Mouse (Mus musculus) neural tube, embryonic 14.5 days (tissue): ENCODE results near the gene Atp6v0e. TPM values are rescaled to one million over a fixed set of nuclear protein-coding genes. Genes with fewer than 3 reads are reported as not detected.

Source experiments
- ATAC-seq: fragments of 200-750 bp; cut with Nextera tagmentation; 2 replicates; pipeline ENCODE4 v1.8.0; 2017; ENCODE audit warnings: low read depth, mild to moderate bottlenecking, moderate TSS enrichment, moderate library complexity
- H3K27ac ChIP-seq: fragments of 300-500 bp; sonication (generic); 2 replicates; pipeline ENCODE4 v1.5.1; 2014; ENCODE audit warnings: low read depth, mild to moderate bottlenecking, control low read depth, low read length, moderate library complexity, mixed read lengths
- H3K27me3 ChIP-seq: fragments of 300-500 bp; sonication (generic); 2 replicates; pipeline ENCODE4 v1.6.1; 2014; ENCODE audit warnings: low read length; ENCODE audit not compliant: control insufficient read depth, insufficient read depth
- H3K36me3 ChIP-seq: fragments of 300-500 bp; sonication (generic); 2 replicates; pipeline ENCODE4 v1.6.1; 2014; ENCODE audit warnings: low read length, mixed read lengths; ENCODE audit not compliant: control insufficient read depth, insufficient read depth
- H3K4me1 ChIP-seq: fragments of 300-500 bp; sonication (generic); 2 replicates; pipeline ENCODE4 v1.6.1; 2014; ENCODE audit warnings: low read length; ENCODE audit not compliant: control insufficient read depth, insufficient read depth
- H3K4me2 ChIP-seq: fragments of 300-500 bp; sonication (generic); 2 replicates; pipeline ENCODE4 v1.6.1; 2014; ENCODE audit warnings: mild to moderate bottlenecking, low read depth, low read length, control low read depth
- H3K4me3 ChIP-seq: fragments of 300-500 bp; sonication (generic); 2 replicates; pipeline ENCODE4 v1.5.1; 2014; ENCODE audit warnings: low read depth, low read length, control low read depth, mixed read lengths
- H3K9ac ChIP-seq: fragments of 300-500 bp; sonication (generic); replicated peaks from 2 replicates; pipeline ENCODE4 v1.6.1; 2014; ENCODE audit warnings: low read depth, mild to moderate bottlenecking, control low read depth, low read length, mixed read lengths
- H3K9me3 ChIP-seq: fragments of 300-500 bp; sonication (generic); 2 replicates; pipeline ENCODE4 v1.6.1; 2016; ENCODE audit warnings: low read length; ENCODE audit not compliant: control insufficient read depth
- WGBS: fragments of 180-500 bp; shearing (Covaris S2); extraction: QIAGEN DNeasy Blood & Tissue Kit; methylation state at CpG from one replicate; pipeline ENCODE4 v1.1.7; 2014; 5-methylcytosine and 5-hydroxymethylcytosine counted together
- polyA plus RNA-seq: library from polyadenylated mRNA; unstranded; fragments of >200 nt; fragmentation: Nextera tagmentation; extraction: Ambion mirVana; gene quantifications from 2 replicates; pipeline ENCODE4 v1.2.1, GENCODE M21; 2014

Gene Atp6v0e
- polyA plus RNA-seq = 76.5 and 85.8 TPM in 2 replicates

DNA sequence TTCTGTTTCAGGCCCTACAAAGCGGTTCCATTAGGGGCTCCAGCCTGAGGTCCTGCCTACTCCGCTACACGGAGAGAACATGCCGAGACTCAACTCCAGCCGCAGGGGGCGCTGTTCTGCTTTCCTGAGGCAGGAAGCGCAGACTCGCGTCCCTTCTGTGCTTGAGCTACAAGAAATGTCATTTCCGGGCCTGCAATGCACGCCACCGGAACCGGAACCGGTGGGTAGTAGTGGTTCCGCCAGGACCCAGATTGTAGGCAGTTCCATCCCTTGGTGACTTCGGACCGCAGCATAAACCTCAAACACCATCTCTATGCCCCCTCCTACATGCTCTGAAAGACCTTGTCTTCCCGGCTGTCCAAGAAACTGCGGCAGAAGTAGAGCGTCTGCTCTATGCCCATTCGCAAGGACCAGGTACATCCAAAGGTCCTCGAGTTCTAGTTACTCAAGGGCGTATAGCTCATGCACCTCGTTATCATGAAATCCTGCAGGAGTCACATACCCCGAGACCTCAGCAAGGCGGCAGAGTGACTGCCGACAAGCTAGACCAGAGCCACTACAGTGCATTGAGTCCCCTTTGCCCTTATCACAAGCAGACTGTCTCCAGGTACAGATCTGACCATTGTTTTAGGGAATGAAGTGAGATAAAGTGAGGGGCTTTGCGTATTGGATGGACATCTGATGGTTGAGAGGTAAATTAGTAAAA is at the start of gene Atp6v0e:
TSS of gene Atp6v0e (plus strand) at position 254 of the 706 bp plus-strand sequence.
- peak within 1 kb of the TSS; percentile 98 for H3K4me2 ChIP-seq
- no peaks in the 10 kb centered on the region for H3K27me3 ChIP-seq
- H3K9me3 ChIP-seq = no peaks in the 10 kb centered on the region
- WGBS = 2% methylated on average over 28 of the region's 28 CpGs
- peak; percentile 92 for ATAC-seq
- peak within 1 kb of the TSS; percentile 63 for H3K4me3 ChIP-seq
- H3K9ac ChIP-seq = peak within 1 kb of the TSS; percentile 62
- H3K36me3 ChIP-seq = no peaks in the 10 kb centered on the region
- peak within 1 kb of the TSS; percentile 58; the same call in 1 of the 2 replicates for H3K27ac ChIP-seq
- H3K4me1 ChIP-seq = peaks cover 9% of the 10 kb centered on the region

DNA sequence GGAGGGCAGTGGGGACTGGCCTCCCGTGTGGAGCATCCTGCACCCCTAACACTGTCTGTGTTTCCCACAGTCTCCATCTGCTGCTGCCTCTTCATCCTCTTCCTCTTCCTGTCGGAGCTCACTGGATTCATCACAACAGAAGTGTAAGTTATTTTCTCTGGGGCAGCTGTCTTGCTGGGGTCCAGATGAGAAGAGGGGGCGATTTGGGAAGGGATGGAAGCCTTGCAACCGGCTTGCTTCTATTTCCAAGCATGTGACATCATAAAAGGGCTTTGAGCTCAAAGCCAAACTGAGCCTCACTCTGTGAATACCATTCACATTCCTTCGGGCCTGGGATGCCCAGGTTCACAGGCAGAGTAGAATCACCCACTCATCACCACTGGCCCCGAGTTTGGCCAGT is 48.7 kb upstream of the Atp6v0e start:
- Histone ChIP-seq H3K4me3 (no peak overlapping the region), H3K36me3 (peaks cover 20% of the 10 kb centered on the region), H3K4me1 (no peaks in the 10 kb centered on the region), H3K9me3 (no peaks in the 10 kb centered on the region), H3K4me2 (no peak overlapping the region), H3K9ac (no peak overlapping the region), H3K27me3 (no peaks in the 10 kb centered on the region), H3K27ac (no peak overlapping the region)
- WGBS = 68% methylated on average over 6 of the region's 6 CpGs
- ATAC-seq = no peak

DNA sequence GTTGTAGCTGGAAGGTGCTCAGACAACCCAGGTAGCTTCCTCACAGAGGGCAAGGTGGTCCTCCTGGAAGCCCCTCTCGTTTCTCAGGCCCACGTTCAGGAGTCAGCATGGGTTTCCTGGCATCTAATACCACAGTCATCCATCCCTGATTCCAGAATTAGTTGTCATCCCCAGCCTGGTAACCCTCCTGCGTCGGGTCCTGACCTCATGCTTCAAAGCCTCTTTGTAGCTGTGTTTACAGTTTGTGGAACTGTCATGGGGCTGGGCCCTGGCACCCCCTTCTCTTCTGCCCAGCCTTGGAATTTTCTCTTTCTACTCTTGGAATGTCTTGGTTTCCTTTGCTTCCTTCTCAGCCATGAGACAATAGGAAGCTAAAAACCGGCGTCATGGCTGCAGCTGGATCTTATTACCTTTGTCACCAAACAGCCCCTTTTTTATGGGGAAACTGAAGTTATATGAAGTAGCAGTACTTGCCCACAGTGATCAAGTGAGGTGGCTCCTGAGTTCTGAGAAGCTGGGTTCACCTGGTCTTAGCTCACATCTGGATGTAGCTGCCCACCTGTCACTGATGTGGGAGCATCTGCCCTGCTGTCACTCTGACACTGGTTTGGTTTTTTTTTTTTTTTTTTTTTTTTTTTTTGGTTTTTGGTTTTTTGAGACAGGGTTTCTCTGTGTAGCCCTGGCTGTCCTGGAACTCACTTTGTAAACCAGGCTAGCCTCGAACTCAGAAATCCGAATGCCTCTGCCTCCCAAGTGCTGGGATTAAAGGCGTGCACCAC is 48.1 kb upstream of the Atp6v0e start:
- Histone ChIP-seq H3K9me3 (no peaks in the 10 kb centered on the region), H3K4me3 (no peak overlapping the region), H3K27me3 (no peaks in the 10 kb centered on the region), H3K4me1 (no peaks in the 10 kb centered on the region), H3K9ac (no peak overlapping the region), H3K36me3 (peaks cover 17% of the 10 kb centered on the region), H3K27ac (no peak overlapping the region), H3K4me2 (no peak overlapping the region)
- WGBS = 86% methylated on average over 9 of the region's 9 CpGs
- ATAC-seq = no peak

DNA sequence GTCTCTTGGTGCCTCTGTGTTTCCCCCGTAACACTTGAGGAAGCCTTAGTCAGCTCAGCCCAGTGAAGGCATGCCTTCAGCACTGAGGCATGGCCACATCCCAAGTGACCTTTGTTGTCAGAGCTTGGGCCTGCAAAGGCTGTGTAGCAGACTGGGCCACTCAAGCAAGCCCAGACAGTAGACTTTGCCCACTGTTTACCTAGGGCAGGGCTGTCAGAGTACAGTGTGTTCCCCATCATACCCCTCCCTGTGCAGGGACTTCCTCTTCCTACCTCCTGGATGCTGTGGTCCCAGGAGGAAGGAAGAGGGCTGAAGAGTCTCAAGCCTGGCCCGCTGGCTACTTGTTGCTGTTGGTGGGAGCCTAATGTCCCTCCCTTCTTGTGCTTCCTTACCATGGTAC is 46.3 kb upstream of the Atp6v0e start:
- H3K27me3 ChIP-seq = no peaks in the 10 kb centered on the region
- no peaks in the 10 kb centered on the region for H3K9me3 ChIP-seq
- H3K36me3 ChIP-seq = peaks cover 20% of the 10 kb centered on the region; the same call in 1 of the 2 replicates
- no peak for ATAC-seq
- no peak overlapping the region for H3K4me2 ChIP-seq
- no peak overlapping the region for H3K27ac ChIP-seq
- no peaks in the 10 kb centered on the region for H3K4me1 ChIP-seq
- H3K4me3 ChIP-seq = no peak overlapping the region
- 87% methylated on average over 2 of the region's 2 CpGs for WGBS
- H3K9ac ChIP-seq = no peak overlapping the region

DNA sequence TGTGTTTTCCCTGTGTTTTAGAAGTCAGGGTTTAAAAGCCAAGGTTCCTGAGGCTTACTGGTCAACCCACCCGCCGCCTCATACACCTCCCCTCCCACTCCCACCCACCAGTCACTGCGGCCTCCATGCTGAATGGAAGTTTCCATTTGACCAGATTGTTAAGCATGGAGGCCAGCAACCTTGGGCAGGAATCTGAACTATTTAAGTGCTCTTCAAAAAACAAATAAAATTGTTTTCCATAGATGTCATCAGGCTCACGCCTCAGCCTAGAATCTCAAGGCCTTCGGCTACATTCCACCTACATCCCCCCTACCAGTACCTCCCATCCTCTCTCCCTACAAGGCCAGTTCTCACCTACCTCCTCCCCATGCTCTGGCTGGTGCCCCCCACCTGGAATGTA is 44.5 kb upstream of the Atp6v0e start:
- peaks cover 20% of the 10 kb centered on the region; the same call in 1 of the 2 replicates for H3K36me3 ChIP-seq
- 97% methylated on average over 5 of the region's 5 CpGs for WGBS
- no peak overlapping the region for H3K4me2 ChIP-seq
- ATAC-seq = no peak
- H3K9ac ChIP-seq = no peak overlapping the region
- no peak overlapping the region for H3K4me3 ChIP-seq
- no peaks in the 10 kb centered on the region for H3K27me3 ChIP-seq
- no peaks in the 10 kb centered on the region for H3K9me3 ChIP-seq
- H3K4me1 ChIP-seq = no peaks in the 10 kb centered on the region
- no peak overlapping the region for H3K27ac ChIP-seq

DNA sequence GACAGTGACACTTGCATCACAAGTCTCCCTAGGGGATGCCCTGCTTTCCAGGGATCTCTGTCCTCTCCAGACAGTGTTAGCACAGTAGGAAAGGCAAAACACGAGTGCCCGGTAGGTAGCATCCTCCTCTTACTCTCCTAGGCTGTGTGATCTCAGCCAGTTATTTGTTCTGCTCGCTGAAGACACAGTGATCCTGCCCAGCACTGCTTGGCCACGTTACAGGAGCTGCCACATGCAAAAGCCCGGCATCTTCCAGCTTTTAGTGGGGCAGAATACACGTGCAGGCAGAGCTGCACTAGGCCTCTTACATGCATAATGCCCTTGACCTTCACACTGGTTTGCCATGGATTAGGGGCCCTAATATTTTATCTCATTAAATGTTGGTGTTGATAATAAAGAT is 43.5 kb upstream of the Atp6v0e start:
- H3K9ac ChIP-seq = no peak overlapping the region
- no peaks in the 10 kb centered on the region for H3K27me3 ChIP-seq
- H3K27ac ChIP-seq = no peak overlapping the region
- 89% methylated on average over 6 of the region's 6 CpGs for WGBS
- no peaks in the 10 kb centered on the region for H3K4me1 ChIP-seq
- H3K4me2 ChIP-seq = no peak overlapping the region
- H3K9me3 ChIP-seq = no peaks in the 10 kb centered on the region
- ATAC-seq = no peak
- H3K4me3 ChIP-seq = no peak overlapping the region
- peaks cover 21% of the 10 kb centered on the region for H3K36me3 ChIP-seq

DNA sequence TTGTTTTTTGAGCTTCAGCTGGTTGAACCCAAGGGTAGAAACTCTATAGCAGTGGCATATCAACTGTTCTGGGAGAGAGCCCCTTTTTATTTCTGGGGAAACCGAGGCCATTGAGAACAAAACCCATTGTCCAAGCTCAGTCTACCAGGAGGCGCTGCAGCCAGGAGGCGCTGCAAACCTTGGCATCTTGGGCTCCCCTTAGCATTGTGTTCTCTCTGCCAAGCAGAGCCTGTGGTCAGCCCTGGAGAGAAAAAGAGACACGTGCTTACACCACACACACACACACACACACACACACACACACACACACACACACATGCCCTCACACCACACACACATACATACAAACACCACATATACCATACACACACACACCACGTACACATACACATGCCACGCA is 42.7 kb upstream of the Atp6v0e start:
- no peak overlapping the region for H3K4me2 ChIP-seq
- H3K4me3 ChIP-seq = no peak overlapping the region
- H3K27ac ChIP-seq = no peak overlapping the region
- 95% methylated on average over 6 of the region's 6 CpGs for WGBS
- no peak overlapping the region for H3K9ac ChIP-seq
- H3K4me1 ChIP-seq = no peaks in the 10 kb centered on the region
- H3K36me3 ChIP-seq = peaks cover 22% of the 10 kb centered on the region
- no peak for ATAC-seq
- no peaks in the 10 kb centered on the region for H3K27me3 ChIP-seq
- no peaks in the 10 kb centered on the region for H3K9me3 ChIP-seq

DNA sequence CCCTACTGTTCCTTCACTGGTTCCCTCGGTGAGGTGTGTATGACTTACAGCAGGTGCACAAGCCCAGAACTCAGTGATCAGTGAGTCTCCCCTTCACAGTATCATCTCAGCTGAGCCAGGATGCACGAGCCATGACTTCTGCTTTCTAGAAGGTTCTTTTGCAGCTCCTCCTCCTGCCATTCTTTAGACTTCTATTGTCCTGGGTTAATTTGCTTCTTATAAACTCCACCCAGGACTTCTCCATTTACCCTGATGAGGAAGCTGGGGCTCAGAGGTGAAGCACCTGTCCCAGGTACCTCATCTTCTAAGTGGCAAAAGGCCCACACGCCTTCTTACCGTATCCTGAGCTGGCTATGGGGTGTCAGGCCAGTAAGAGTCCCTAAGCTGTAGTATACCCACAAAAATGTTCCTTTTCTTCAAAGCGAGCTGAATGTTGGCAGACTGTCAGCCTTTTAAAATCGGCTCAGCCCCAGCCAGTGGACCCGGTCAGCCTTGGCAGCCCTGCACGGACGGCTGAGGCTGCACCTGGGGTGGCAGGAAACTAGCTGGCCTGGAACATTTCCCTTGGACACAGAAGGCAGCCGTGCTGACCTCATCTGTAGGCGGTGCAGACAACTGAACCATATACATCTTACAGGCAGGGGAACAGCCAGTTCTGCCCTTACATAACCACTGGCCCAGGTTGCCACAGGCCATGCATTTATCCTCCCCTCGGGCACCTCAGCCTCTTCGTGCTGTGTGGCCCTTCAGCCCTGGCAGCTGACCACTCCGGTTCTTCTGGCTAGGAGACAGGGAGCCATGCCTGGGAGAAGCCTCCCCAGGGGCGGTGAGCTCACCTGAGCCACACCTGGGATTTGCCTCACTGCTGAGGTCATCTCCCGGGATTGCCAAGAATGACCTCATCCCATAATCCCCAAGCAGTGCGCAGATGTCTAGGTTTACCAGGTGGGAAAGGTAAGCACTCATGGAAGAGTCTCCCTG is 42.0 kb upstream of the Atp6v0e start:
- Histone ChIP-seq H3K4me3 (no peak overlapping the region), H3K4me2 (no peak overlapping the region), H3K36me3 (peaks cover 26% of the 10 kb centered on the region), H3K4me1 (no peaks in the 10 kb centered on the region), H3K27me3 (no peaks in the 10 kb centered on the region), H3K27ac (no peak overlapping the region), H3K9ac (no peak overlapping the region), H3K9me3 (no peaks in the 10 kb centered on the region)
- WGBS = 88% methylated on average over 17 of the region's 17 CpGs
- no peak for ATAC-seq
